Mouse (Mus musculus): Measurements from ENCODE around the gene Slc3a2.

DNA sequence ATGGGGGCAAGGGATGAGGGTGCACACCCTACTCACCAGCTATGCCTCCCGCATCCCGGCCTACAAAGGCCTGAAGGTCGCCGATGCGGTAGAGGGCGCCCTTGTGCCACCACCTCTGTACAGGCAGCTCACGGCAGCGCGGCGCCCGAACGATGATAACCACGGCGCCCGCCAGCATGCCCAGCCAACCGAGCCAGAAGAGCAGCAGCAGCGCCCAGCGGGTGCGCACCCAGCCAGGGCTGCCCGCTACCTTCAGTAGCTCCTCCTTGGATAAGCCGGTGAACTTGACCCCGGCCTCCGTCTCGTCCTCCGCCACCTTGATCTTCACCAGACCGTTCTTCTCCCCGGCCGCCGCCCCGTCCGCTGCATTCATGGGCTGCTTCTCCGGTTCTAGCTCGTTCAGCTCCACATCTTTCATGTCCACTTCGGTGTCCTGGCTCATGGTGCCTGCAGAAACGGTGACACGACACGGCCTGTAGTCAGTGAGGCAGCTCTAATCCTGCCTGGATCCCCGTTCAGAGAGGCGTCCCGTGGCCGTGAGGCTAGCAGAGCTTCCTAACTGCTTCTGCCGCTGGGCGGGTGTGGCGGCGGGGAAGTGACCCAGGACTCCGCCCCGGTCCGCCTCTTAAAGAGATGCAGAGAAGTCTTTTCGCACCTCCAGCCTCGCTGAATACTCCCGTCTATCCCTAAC is 9.7 kb downstream of the Slc3a2 start:
- TF ChIP-seq CTCF (IDR thresholded peaks at IDR 0.05; ENCODE audit: insufficient read depth, low read depth, low read length) (peak; percentile 74), POLR2A (IDR thresholded peaks at IDR 0.05; ENCODE audit: insufficient read depth, low read depth, low read length) (peak; percentile 64)

Data from olfactory bulb, adult 2 months (tissue).